Mouse (Mus musculus): ENCODE data around the gene Wbp2. TPM values are rescaled to one million over a fixed set of nuclear protein-coding genes. Genes with fewer than 3 reads are reported as not detected.

Wbp2 gene
- total RNA-seq, 2 experiments from 2014 or later, result 103 to 110 TPM

- DNase-seq, result no peak
Measured at GRCm38 (mm10) chr11:116089545-116089944, 2.8 kb upstream of the Wbp2 start.

GRCm38 (mm10) chr11:116088741-116089394, 2.1 kb upstream of the Wbp2 start:
- DNase-seq, result no peak

- no peak for DNase-seq
Measured at GRCm38 (mm10) chr11:116088188-116088587, 1.4 kb upstream of the Wbp2 start.

- peak; percentile 93 for DNase-seq
Measured at GRCm38 (mm10) chr11:116087194-116088130, 667 bp upstream of the Wbp2 start.

- no peak for DNase-seq
Measured at GRCm38 (mm10) chr11:116084166-116084565, 2.6 kb downstream of the Wbp2 start.

- DNase-seq, result no peak
Measured at GRCm38 (mm10) chr11:116083096-116083672, 3.6 kb downstream of the Wbp2 start.

GRCm38 (mm10) chr11:116081081-116081480, 5.7 kb downstream of the Wbp2 start:
- DNase-seq, result peak; percentile 72

- DNase-seq, result peak; percentile 53
Measured at GRCm38 (mm10) chr11:116079511-116079910, 7.3 kb downstream of the Wbp2 start.

GRCm38 (mm10) chr11:116078676-116079320, 8.0 kb downstream of the Wbp2 start:
- no peak for DNase-seq

GRCm38 (mm10) chr11:116078221-116078620, 8.6 kb downstream of the Wbp2 start:
- peak; percentile 52 for DNase-seq

- DNase-seq, result no peak
Measured at GRCm38 (mm10) chr11:116077446-116078204, 9.2 kb downstream of the Wbp2 start, which contains the start of gene Unc13d. TSS of gene Unc13d (minus strand) at chr11:116077961.

GRCm38 (mm10) chr11:116076836-116077235, 10.0 kb downstream of the Wbp2 start:
- DNase-seq, result no peak

- DNase-seq, result no peak
Measured at GRCm38 (mm10) chr11:116076266-116076540, 10.6 kb downstream of the Wbp2 start.

- no peak for DNase-seq
Measured at GRCm38 (mm10) chr11:116075539-116076265, 11.1 kb downstream of the Wbp2 start.

GRCm38 (mm10) chr11:116074436-116074991, 12.3 kb downstream of the Wbp2 start:
- no peak for DNase-seq

GRCm38 (mm10) chr11:116072608-116073007, 14.2 kb downstream of the Wbp2 start:
- DNase-seq, result no peak

GRCm38 (mm10) chr11:116071510-116071909, 15.3 kb downstream of the Wbp2 start:
- no peak for DNase-seq

- DNase-seq, result no peak
Measured at GRCm38 (mm10) chr11:116065345-116065744, 21.4 kb downstream of the Wbp2 start.

- DNase-seq, result no peak
Measured at GRCm38 (mm10) chr11:116064187-116064867, 22.5 kb downstream of the Wbp2 start.

- DNase-seq, result no peak
Measured at GRCm38 (mm10) chr11:116063562-116063961, 23.2 kb downstream of the Wbp2 start.
